Mouse (Mus musculus) ES-Bruce4 (cell line): ENCODE measurements around the gene Soat1. TPM values are rescaled to one million over a fixed set of nuclear protein-coding genes. Genes with fewer than 3 reads are reported as not detected.

Experiments
- H3K27ac ChIP-seq: 2 replicates; pipeline ENCODE4 v1.5.1; 2012; ENCODE audit warnings: low read length, inconsistent platforms; ENCODE audit not compliant: insufficient read depth
- H3K27me3 ChIP-seq: 2 replicates; pipeline ENCODE4 v1.6.1; 2012; ENCODE audit warnings: mild to moderate bottlenecking, low read length, inconsistent platforms; ENCODE audit not compliant: control insufficient read depth, poor library complexity, insufficient read depth, severe bottlenecking
- H3K36me3 ChIP-seq: 2 replicates; pipeline ENCODE4 v1.6.1; 2012; ENCODE audit warnings: inconsistent platforms, mild to moderate bottlenecking, low read length, moderate library complexity; ENCODE audit not compliant: control insufficient read depth, poor library complexity, insufficient read depth, severe bottlenecking
- H3K4me1 ChIP-seq: one replicate; pipeline ENCODE4 v1.8.1; 2011; ENCODE audit warnings: low read length; ENCODE audit not compliant: control insufficient read depth, insufficient read depth
- H3K4me3 ChIP-seq: 2 replicates; pipeline ENCODE4 v1.5.1; 2011; ENCODE audit warnings: low read depth, mild to moderate bottlenecking, low read length
- H3K9ac ChIP-seq: 2 replicates; pipeline ENCODE4 v1.6.1; 2012; ENCODE audit warnings: low read depth, mild to moderate bottlenecking, inconsistent platforms; ENCODE audit not compliant: poor library complexity, severe bottlenecking
- H3K9me3 ChIP-seq: replicated peaks from 2 replicates; pipeline ENCODE4 v1.6.1; 2012; ENCODE audit warnings: mild to moderate bottlenecking, low read length, inconsistent platforms; ENCODE audit not compliant: control insufficient read depth, poor library complexity, insufficient read depth, severe bottlenecking
- CTCF ChIP-seq: IDR thresholded peaks from one replicate; pipeline ENCODE4 v1.8.1; 2011; ENCODE audit warnings: low read depth, low read length
- EP300 ChIP-seq: IDR thresholded peaks from 2 replicates; pipeline ENCODE4 v1.6.1; 2011; ENCODE audit warnings: low read depth, low read length; ENCODE audit not compliant: insufficient read depth
- POLR2A ChIP-seq: IDR thresholded peaks from one replicate; pipeline ENCODE4 v1.8.1; 2011; ENCODE audit warnings: low read length; ENCODE audit not compliant: insufficient read depth
- polyA plus RNA-seq: library from polyadenylated mRNA; stranded (reverse); fragments of >200 nt; gene quantifications from 2 replicates; pipeline ENCODE4 v1.2.4, GENCODE M21; 2011; ENCODE audit warnings: low read depth; ENCODE audit not compliant: missing spikeins, insufficient read depth, insufficient read length

The Soat1 gene
- polyA plus RNA-seq, 1 experiment, result 140 TPM

GRCm38 (mm10) chr1:156463981-156464853 is 9.9 kb downstream of the Soat1 start:
- no peaks in the 10 kb centered on the region for H3K27me3 ChIP-seq
- H3K4me3 ChIP-seq, result no peak overlapping the region
- H3K27ac ChIP-seq, result no peak overlapping the region
- peaks cover 9% of the 10 kb centered on the region for H3K36me3 ChIP-seq
- H3K9me3 ChIP-seq, result peaks cover 19% of the 10 kb centered on the region; the same call in 1 of the 2 replicates
- TF ChIP-seq POLR2A (no peak), CTCF (no peak), EP300 (no peak)
- no peak overlapping the region for H3K9ac ChIP-seq
- H3K4me1 ChIP-seq, result no peaks in the 10 kb centered on the region

GRCm38 (mm10) chr1:156462273-156462991 is 11.7 kb downstream of the Soat1 start:
- Histone ChIP-seq H3K4me1 (no peaks in the 10 kb centered on the region), H3K27me3 (no peaks in the 10 kb centered on the region), H3K36me3 (peaks cover 9% of the 10 kb centered on the region), H3K4me3 (no peak overlapping the region), H3K27ac (no peak overlapping the region), H3K9me3 (peaks cover 19% of the 10 kb centered on the region; the same call in 1 of the 2 replicates), H3K9ac (no peak overlapping the region)
- TF ChIP-seq CTCF, result no peak
- TF ChIP-seq POLR2A, result no peak
- no peak for TF ChIP-seq EP300

GRCm38 (mm10) chr1:156461036-156461435 is 13.1 kb downstream of the Soat1 start:
- Histone ChIP-seq H3K4me3 (no peak overlapping the region), H3K27me3 (no peaks in the 10 kb centered on the region), H3K27ac (no peak overlapping the region), H3K36me3 (peaks cover 2% of the 10 kb centered on the region), H3K9ac (no peak overlapping the region), H3K9me3 (peaks cover 11% of the 10 kb centered on the region; the same call in 1 of the 2 replicates), H3K4me1 (no peaks in the 10 kb centered on the region)
- TF ChIP-seq POLR2A (no peak), EP300 (no peak)

GRCm38 (mm10) chr1:156460216-156460615 is 13.9 kb downstream of the Soat1 start:
- Histone ChIP-seq H3K27ac (no peak overlapping the region), H3K4me1 (no peaks in the 10 kb centered on the region), H3K9ac (no peak overlapping the region), H3K36me3 (no peaks in the 10 kb centered on the region; the same call in 1 of the 2 replicates), H3K27me3 (no peaks in the 10 kb centered on the region), H3K4me3 (no peak overlapping the region), H3K9me3 (peaks cover 5% of the 10 kb centered on the region; the same call in 1 of the 2 replicates)
- TF ChIP-seq EP300, result no peak
- TF ChIP-seq CTCF, result no peak
- TF ChIP-seq POLR2A, result no peak

GRCm38 (mm10) chr1:156459690-156460089 is 14.4 kb downstream of the Soat1 start:
- Histone ChIP-seq H3K4me1 (no peaks in the 10 kb centered on the region), H3K9me3 (peaks cover under 1% of the 10 kb centered on the region; the same call in 1 of the 2 replicates), H3K36me3 (no peaks in the 10 kb centered on the region), H3K27ac (no peak overlapping the region), H3K27me3 (no peaks in the 10 kb centered on the region), H3K9ac (no peak overlapping the region), H3K4me3 (no peak overlapping the region)
- TF ChIP-seq EP300, result no peak
- no peak for TF ChIP-seq POLR2A
- TF ChIP-seq CTCF, result no peak
